Mouse (Mus musculus): ENCODE data around the gene Arhgef12.

- no peak for TF ChIP-seq CTCF (IDR thresholded peaks at IDR 0.05; ENCODE audit: low read depth, low read length)
- peak; percentile 95 for TF ChIP-seq TAL1 (conservative IDR thresholded peaks at IDR 0.05; ENCODE audit: low read depth, low read length)
Observed at GRCm38 (mm10) chr9:43101936-43102595, 5.0 kb downstream of the Arhgef12 start.

All from G1E (cell line).